Comparison of ENCODE assay signal across 15 mouse cellular contexts in the genomic region with DNA sequence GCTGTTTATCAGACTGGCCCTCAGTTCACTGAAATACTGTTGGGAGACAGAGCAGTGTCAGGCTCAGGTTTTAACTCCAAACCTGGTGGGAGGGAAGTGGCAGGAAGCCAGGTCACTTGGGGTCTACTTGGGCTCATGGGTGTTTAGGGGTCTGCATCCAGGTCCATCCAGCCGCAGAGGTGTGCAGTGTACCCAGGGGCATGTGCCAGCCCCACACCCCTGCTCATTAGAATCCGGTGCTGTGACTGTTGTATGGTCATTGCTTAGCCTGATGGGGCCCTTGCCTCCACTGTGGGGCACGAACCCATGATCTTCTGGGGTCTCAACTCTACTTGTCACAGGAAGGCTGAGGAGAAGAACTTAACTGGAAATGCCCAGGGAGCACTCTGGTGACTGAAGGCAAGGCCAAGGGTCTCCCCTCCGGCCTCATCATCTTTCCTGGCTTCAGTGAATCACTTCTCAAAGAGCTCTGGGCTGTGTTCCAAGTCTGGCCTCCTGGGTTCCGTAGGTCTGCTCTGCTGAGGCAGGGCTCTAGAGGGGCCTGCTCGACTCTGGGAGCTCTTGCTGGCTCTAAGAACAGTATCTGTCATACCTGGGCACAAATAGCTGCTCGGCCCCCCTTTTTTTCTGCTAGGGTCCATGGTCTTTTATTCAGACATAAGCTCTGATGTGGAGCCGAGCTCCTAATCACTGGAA. TPM values are rescaled to one million over a fixed set of nuclear protein-coding genes. Genes with fewer than 3 reads are reported as not detected.
DNase-seq lines count a peak whose midpoint lies in the region; ATAC-seq and TF ChIP-seq lines count a peak whose summit lies in the region.
"Had no signal": no experiment of that assay in that cellular context is flagged by ENCODE, and none has a peak within 500 bp of the region (broad histone marks: within the 10 kb centered on the region; RNA-seq: fewer than 3 reads in every experiment).

No protein-coding gene starts in this region.

- TF ChIP-seq CTCF in hindbrain, postnatal 0 days (IDR thresholded peaks at IDR 0.05; ENCODE audit: low read depth): no peak

- WGBS in hindbrain, postnatal 0 days: 51% methylated on average over 8 of the region's 8 CpGs
- 76% methylated on average over 8 of the region's 8 CpGs for WGBS in hindbrain, embryonic 12.5 days
- WGBS in neural tube, embryonic 14.5 days: 59% methylated on average over 8 of the region's 8 CpGs
- WGBS in neural tube, embryonic 15.5 days: 61% methylated on average over 8 of the region's 8 CpGs
- WGBS in liver, embryonic 11.5 days: 77% methylated on average over 8 of the region's 8 CpGs

- H3K4me3 ChIP-seq in hindbrain, postnatal 0 days (ENCODE audit: low read length): no peak overlapping the region
- no peak overlapping the region for H3K4me3 ChIP-seq in hindbrain, embryonic 12.5 days
- H3K4me3 ChIP-seq in neural tube, embryonic 14.5 days (ENCODE audit: low read depth, low read length): no peak overlapping the region
- no peak overlapping the region for H3K4me3 ChIP-seq in neural tube, embryonic 15.5 days (replicated peaks)
- H3K4me3 ChIP-seq in liver, embryonic 11.5 days (ENCODE audit: low read depth, low read length): no peak overlapping the region
- H3K4me3 ChIP-seq: myocyte had no signal

- H3K4me1 ChIP-seq in hindbrain, postnatal 0 days (ENCODE audit: insufficient read depth, low read length): no peaks in the 10 kb centered on the region
- no peaks in the 10 kb centered on the region for H3K4me1 ChIP-seq in hindbrain, embryonic 12.5 days
- H3K4me1 ChIP-seq in neural tube, embryonic 14.5 days (ENCODE audit: control insufficient read depth, insufficient read depth, low read length): 0 out of 2 replicates have a peak, but pooled peaks cover 7% of the 10 kb centered on the region
- H3K4me1 ChIP-seq in neural tube, embryonic 15.5 days: peaks cover 34% of the 10 kb centered on the region
- H3K4me1 ChIP-seq in liver, embryonic 11.5 days (replicated peaks; ENCODE audit: control insufficient read depth, insufficient read depth, low read length): no peaks in the 10 kb centered on the region; the same call in 1 of the 2 replicates

- H3K9ac ChIP-seq in hindbrain, postnatal 0 days (replicated peaks; ENCODE audit: low read length): no peak overlapping the region
- H3K9ac ChIP-seq in hindbrain, embryonic 12.5 days: no peak overlapping the region
- no peak overlapping the region for H3K9ac ChIP-seq in neural tube, embryonic 14.5 days (replicated peaks; ENCODE audit: low read depth, low read length)
- H3K9ac ChIP-seq in neural tube, embryonic 15.5 days (replicated peaks): no peak overlapping the region
- no peak overlapping the region for H3K9ac ChIP-seq in liver, embryonic 11.5 days (ENCODE audit: low read depth, low read length)

- H3K27ac ChIP-seq in hindbrain, postnatal 0 days: no peak overlapping the region
- no peak overlapping the region for H3K27ac ChIP-seq in hindbrain, embryonic 12.5 days
- H3K27ac ChIP-seq in neural tube, embryonic 14.5 days (ENCODE audit: low read depth, low read length): no peak overlapping the region
- H3K27ac ChIP-seq in neural tube, embryonic 15.5 days (replicated peaks): no peak overlapping the region
- no peak overlapping the region for H3K27ac ChIP-seq in liver, embryonic 11.5 days (ENCODE audit: low read depth, low read length)

- ATAC-seq in hindbrain, postnatal 0 days: no peak
- no peak for ATAC-seq in hindbrain, embryonic 12.5 days (ENCODE audit: low FRiP score)
- ATAC-seq in neural tube, embryonic 14.5 days (ENCODE audit: low read depth): peak; percentile 52; the same call in 1 of the 2 replicates
- ATAC-seq in neural tube, embryonic 15.5 days (ENCODE audit: low FRiP score): no peak
- ATAC-seq in liver, embryonic 11.5 days (replicated peaks; ENCODE audit: low FRiP score): no peak

- H3K4me2 ChIP-seq in hindbrain, postnatal 0 days (ENCODE audit: low read depth, low read length): no peak overlapping the region
- no peak overlapping the region for H3K4me2 ChIP-seq in hindbrain, embryonic 12.5 days (replicated peaks)
- H3K4me2 ChIP-seq in neural tube, embryonic 14.5 days (ENCODE audit: low read depth, low read length): no peak overlapping the region
- H3K4me2 ChIP-seq in neural tube, embryonic 15.5 days: no peak overlapping the region
- H3K4me2 ChIP-seq in liver, embryonic 11.5 days: no peak overlapping the region

- peak; percentile 56 for DNase-seq in adrenal gland, postnatal 14 days
- DNase-seq in adrenal gland, adult 8-10 months: no peak
- peak; percentile 74 for DNase-seq in hindbrain, postnatal 0 days (ENCODE audit: low spot score)
- DNase-seq in urinary bladder, postnatal 4 days (ENCODE audit: low spot score in 2 of 2): no peak
- no peak for DNase-seq in liver, embryonic 11.5 days (ENCODE audit: low spot score)
- DNase-seq: lung, adult 18-20 months had no signal

- no peaks in the 10 kb centered on the region for H3K27me3 ChIP-seq in hindbrain, postnatal 0 days (ENCODE audit: insufficient read depth, low read length)
- H3K27me3 ChIP-seq in hindbrain, embryonic 12.5 days: no peaks in the 10 kb centered on the region
- H3K27me3 ChIP-seq in neural tube, embryonic 14.5 days (ENCODE audit: control insufficient read depth, insufficient read depth, low read length): no peaks in the 10 kb centered on the region
- H3K27me3 ChIP-seq in neural tube, embryonic 15.5 days (replicated peaks): no peaks in the 10 kb centered on the region
- no peaks in the 10 kb centered on the region for H3K27me3 ChIP-seq in liver, embryonic 11.5 days (replicated peaks; ENCODE audit: control insufficient read depth, insufficient read depth, low read length)

- no peaks in the 10 kb centered on the region for H3K9me3 ChIP-seq in hindbrain, postnatal 0 days (ENCODE audit: low read length)
- H3K9me3 ChIP-seq in hindbrain, embryonic 12.5 days (replicated peaks): no peaks in the 10 kb centered on the region
- H3K9me3 ChIP-seq in neural tube, embryonic 14.5 days (ENCODE audit: control insufficient read depth, low read length): no peaks in the 10 kb centered on the region
- H3K9me3 ChIP-seq in neural tube, embryonic 15.5 days (replicated peaks): no peaks in the 10 kb centered on the region
- no peaks in the 10 kb centered on the region for H3K9me3 ChIP-seq in liver, embryonic 11.5 days (ENCODE audit: control insufficient read depth, low read length)

- no peaks in the 10 kb centered on the region for H3K36me3 ChIP-seq in hindbrain, postnatal 0 days (ENCODE audit: insufficient read depth, low read length)
- no peaks in the 10 kb centered on the region for H3K36me3 ChIP-seq in hindbrain, embryonic 12.5 days
- H3K36me3 ChIP-seq in neural tube, embryonic 14.5 days (ENCODE audit: control insufficient read depth, insufficient read depth, low read length): no peaks in the 10 kb centered on the region
- no peaks in the 10 kb centered on the region for H3K36me3 ChIP-seq in neural tube, embryonic 15.5 days
- no peaks in the 10 kb centered on the region for H3K36me3 ChIP-seq in liver, embryonic 11.5 days (ENCODE audit: control insufficient read depth, insufficient read depth, low read length)

RNA-seq across cellular contexts. Expression of a gene that starts 14.1 kb away (rescaled TPM):
- 0.23 TPM in 1 of 2 replicates, not detected in the other for total RNA-seq in adrenal gland, postnatal 14 days (2021)
- total RNA-seq in adrenal gland, adult 8-10 months (2022): under 1 TPM in 2 of 4 experiments, not detected in 2; 0.46 to 0.62 TPM
- 39.4 and 39.6 TPM in 2 replicates for total RNA-seq in hindbrain, postnatal 0 days (2014; rRNA removed)
- polyA plus RNA-seq in hindbrain, postnatal 0 days (2015; fragmentation: Nextera tagmentation; extraction: Ambion mirVana): 11.3 and 14.5 TPM in 2 replicates
- 29.8 and 33.8 TPM in 2 replicates for polyA plus RNA-seq in hindbrain, embryonic 12.5 days (2016; fragmentation: Nextera tagmentation; extraction: Ambion mirVana)
- polyA plus RNA-seq in neural tube, embryonic 14.5 days (2014; fragmentation: Nextera tagmentation; extraction: Ambion mirVana): 32.9 and 41.0 TPM in 2 replicates
- 20.3 and 23.2 TPM in 2 replicates for polyA plus RNA-seq in neural tube, embryonic 15.5 days (2015; fragmentation: Nextera tagmentation; extraction: Ambion mirVana)
- polyA plus RNA-seq in liver, embryonic 11.5 days (2014; fragmentation: Nextera tagmentation; extraction: Ambion mirVana): not detected in 2 replicates
- total RNA-seq: gastrocnemius, postnatal 4 days; left cerebral cortex, postnatal 36 days had no signal
- polyA plus RNA-seq: C2C12; large intestine, adult 2 months; myocyte; stomach, embryonic 16.5 days had no signal

RNA-seq across cellular contexts. Expression of a gene that starts 54.5 kb away (rescaled TPM):
- 351 and 422 TPM in 2 replicates for total RNA-seq in adrenal gland, postnatal 14 days (2021)
- total RNA-seq in adrenal gland, adult 8-10 months (2022): 100 to 1,000 TPM; 269 to 308 (median 290) TPM
- total RNA-seq in hindbrain, postnatal 0 days (2014; rRNA removed): 143 and 182 TPM in 2 replicates
- polyA plus RNA-seq in hindbrain, postnatal 0 days (2015; fragmentation: Nextera tagmentation; extraction: Ambion mirVana): 395 and 396 TPM in 2 replicates
- 615 and 624 TPM in 2 replicates for polyA plus RNA-seq in hindbrain, embryonic 12.5 days (2016; fragmentation: Nextera tagmentation; extraction: Ambion mirVana)
- polyA plus RNA-seq in neural tube, embryonic 14.5 days (2014; fragmentation: Nextera tagmentation; extraction: Ambion mirVana): 428 and 483 TPM in 2 replicates
- polyA plus RNA-seq in neural tube, embryonic 15.5 days (2015; fragmentation: Nextera tagmentation; extraction: Ambion mirVana): 369 and 576 TPM in 2 replicates
- polyA plus RNA-seq in liver, embryonic 11.5 days (2014; fragmentation: Nextera tagmentation; extraction: Ambion mirVana): 1,827 and 1,921 TPM in 2 replicates

RNA-seq across cellular contexts. Expression of a gene that starts 59.0 kb away (rescaled TPM):
- not detected in 2 replicates for total RNA-seq in adrenal gland, postnatal 14 days (2021)
- not detected for total RNA-seq in adrenal gland, adult 8-10 months (2022)
- not detected in 2 replicates for total RNA-seq in hindbrain, postnatal 0 days (2014; rRNA removed)
- not detected in 2 replicates for polyA plus RNA-seq in hindbrain, postnatal 0 days (2015; fragmentation: Nextera tagmentation; extraction: Ambion mirVana)
- polyA plus RNA-seq in hindbrain, embryonic 12.5 days (2016; fragmentation: Nextera tagmentation; extraction: Ambion mirVana): not detected in 2 replicates
- polyA plus RNA-seq in neural tube, embryonic 14.5 days (2014; fragmentation: Nextera tagmentation; extraction: Ambion mirVana): not detected in 2 replicates
- not detected in 2 replicates for polyA plus RNA-seq in neural tube, embryonic 15.5 days (2015; fragmentation: Nextera tagmentation; extraction: Ambion mirVana)
- polyA plus RNA-seq in liver, embryonic 11.5 days (2014; fragmentation: Nextera tagmentation; extraction: Ambion mirVana): not detected in 2 replicates
- total RNA-seq: left cerebral cortex, postnatal 36 days had no signal
- polyA plus RNA-seq: C2C12; myocyte; stomach, embryonic 16.5 days had no signal

Comparison
In these comparisons a context has a peak if more than half of its experiments do, and no peak if none do; other contexts are left out.
1. DNase-seq: peak in adrenal gland, postnatal 14 days (single experiment) and hindbrain, postnatal 0 days (single experiment); none in adrenal gland, adult 8-10 months (single experiment), urinary bladder, postnatal 4 days (0 of 2) and liver, embryonic 11.5 days (single experiment).
2. RNA of a gene that starts 14.1 kb away (polyA plus RNA-seq): 32.9 to 41.0 TPM in neural tube, embryonic 14.5 days, 29.8 to 33.8 TPM in hindbrain, embryonic 12.5 days, 20.3 to 23.2 TPM in neural tube, embryonic 15.5 days and 11.3 to 14.5 TPM in hindbrain, postnatal 0 days; not detected in liver, embryonic 11.5 days; every median in the first group is over 10 times any median in the second.